Mouse (Mus musculus) kidney, postnatal 0 days (tissue): ENCODE data around the gene Rbm34. TPM values are rescaled to one million over a fixed set of nuclear protein-coding genes. Genes with fewer than 3 reads are reported as not detected.

ENCODE experiments used
- ATAC-seq: fragments of 200-750 bp; cut with Nextera tagmentation; replicated peaks from 2 replicates; pipeline ENCODE4 v1.8.0; 2017; ENCODE audit warnings: low read depth, moderate number of reproducible peaks, moderate TSS enrichment, moderate library complexity; ENCODE audit not compliant: low FRiP score
- DNase-seq: peaks from one replicate; pipeline ENCODE4 v3.0.0-alpha.2; 2016; ENCODE audit warnings: low spot score
- H3K27ac ChIP-seq: fragments of 300-500 bp; sonication (generic); 2 replicates; pipeline ENCODE4 v1.5.1; 2014; ENCODE audit warnings: mild to moderate bottlenecking
- H3K27me3 ChIP-seq: fragments of 300-500 bp; sonication (generic); 2 replicates; pipeline ENCODE4 v1.6.1; 2014; ENCODE audit warnings: low read length, mixed read lengths; ENCODE audit not compliant: insufficient read depth
- H3K36me3 ChIP-seq: fragments of 300-500 bp; sonication (generic); 2 replicates; pipeline ENCODE4 v1.6.1; 2014; ENCODE audit warnings: low read length, mixed read lengths; ENCODE audit not compliant: insufficient read depth
- H3K4me1 ChIP-seq: fragments of 300-500 bp; sonication (generic); replicated peaks from 2 replicates; pipeline ENCODE4 v1.6.1; 2014; ENCODE audit warnings: antibody characterized with exemption, low read length, mixed read lengths; ENCODE audit not compliant: insufficient read depth
- H3K4me2 ChIP-seq: fragments of 300-500 bp; sonication (generic); 2 replicates; pipeline ENCODE4 v1.6.1; 2014; ENCODE audit warnings: mild to moderate bottlenecking, low read length, moderate library complexity, mixed read lengths
- H3K4me3 ChIP-seq: fragments of 300-500 bp; sonication (generic); replicated peaks from 2 replicates; pipeline ENCODE4 v1.5.1; 2014; ENCODE audit warnings: low read depth, low read length
- H3K9ac ChIP-seq: fragments of 300-500 bp; sonication (generic); 2 replicates; pipeline ENCODE4 v1.6.1; 2014; ENCODE audit warnings: low read depth, low read length
- H3K9me3 ChIP-seq: fragments of 300-500 bp; sonication (generic); replicated peaks from 2 replicates; pipeline ENCODE4 v1.6.1; 2016; ENCODE audit warnings: low read length, inconsistent platforms, mixed read lengths
- CTCF ChIP-seq: IDR thresholded peaks from 2 replicates; pipeline ENCODE4 v1.5.1; 2016; ENCODE audit warnings: antibody characterized with exemption, low read depth, mild to moderate bottlenecking, moderate library complexity
- WGBS: fragments of 180-500 bp; shearing (Covaris S2); extraction: QIAGEN DNeasy Blood & Tissue Kit; methylation state at CpG from one replicate; pipeline ENCODE4 v1.1.7; 2014; 5-methylcytosine and 5-hydroxymethylcytosine counted together
- polyA plus RNA-seq: library from polyadenylated mRNA; unstranded; fragments of >200 nt; fragmentation: Nextera tagmentation; extraction: Ambion mirVana; gene quantifications from 2 replicates; pipeline ENCODE4 v1.2.1, GENCODE M21; 2015

The Rbm34 gene
- polyA plus RNA-seq, 1 experiment from 2014 or later, result 28.6 TPM

GRCm38 (mm10) chr8:126945730-126946163 lies 25.1 kb downstream of the Rbm34 start, which contains the start of gene Tomm20:
Gene Tomm20 (minus strand): TSS chr8:126945844.
- no peaks in the 10 kb centered on the region for H3K27me3 ChIP-seq
- peak within 1 kb of the TSS; percentile 91 for H3K9ac ChIP-seq
- DNase-seq, result peak; percentile 98
- peak within 1 kb of the TSS; percentile 97 for H3K27ac ChIP-seq
- TF ChIP-seq CTCF, result no peak
- no peaks in the 10 kb centered on the region for H3K9me3 ChIP-seq
- H3K4me3 ChIP-seq, result peak within 1 kb of the TSS; percentile 87
- peaks cover 16% of the 10 kb centered on the region for H3K36me3 ChIP-seq
- H3K4me2 ChIP-seq, result peak within 1 kb of the TSS; percentile 91
- peaks cover 7% of the 10 kb centered on the region; the same call in 1 of the 2 replicates for H3K4me1 ChIP-seq
- ATAC-seq, result peak; percentile 93
- under 1% methylated on average over 48 of the region's 48 CpGs for WGBS

- Histone ChIP-seq H3K9ac (peak overlapping the region; percentile 91), H3K27ac (peak overlapping the region; percentile 97), H3K9me3 (no peaks in the 10 kb centered on the region), H3K4me2 (peak overlapping the region; percentile 91), H3K36me3 (peaks cover 9% of the 10 kb centered on the region), H3K4me1 (peaks cover 7% of the 10 kb centered on the region; the same call in 1 of the 2 replicates), H3K4me3 (peak overlapping the region; percentile 87), H3K27me3 (no peaks in the 10 kb centered on the region)
- peak; percentile 75 for DNase-seq
- peak; percentile 75 for ATAC-seq
- no peak for TF ChIP-seq CTCF
- under 1% methylated on average over 46 of the region's 46 CpGs for WGBS
Observed at GRCm38 (mm10) chr8:126944781-126945691, 25.8 kb downstream of the Rbm34 start.

GRCm38 (mm10) chr8:126943565-126943964 lies 27.3 kb downstream of the Rbm34 start:
- peaks cover 7% of the 10 kb centered on the region; the same call in 1 of the 2 replicates for H3K4me1 ChIP-seq
- peak overlapping the region; percentile 91 for H3K4me2 ChIP-seq
- H3K9me3 ChIP-seq, result no peaks in the 10 kb centered on the region
- H3K27me3 ChIP-seq, result no peaks in the 10 kb centered on the region
- DNase-seq (no peak), ATAC-seq (no peak)
- WGBS, result 86% methylated on average over 7 of the region's 7 CpGs
- H3K4me3 ChIP-seq, result no peak overlapping the region; the same call in 1 of the 2 replicates
- H3K27ac ChIP-seq, result no peak overlapping the region
- TF ChIP-seq CTCF, result no peak
- no peak overlapping the region for H3K9ac ChIP-seq
- peaks cover 13% of the 10 kb centered on the region for H3K36me3 ChIP-seq

- Histone ChIP-seq H3K36me3 (peaks cover 49% of the 10 kb centered on the region), H3K9me3 (no peaks in the 10 kb centered on the region), H3K4me2 (no peak overlapping the region), H3K9ac (no peak overlapping the region), H3K4me3 (no peak overlapping the region), H3K27ac (no peak overlapping the region), H3K4me1 (no peaks in the 10 kb centered on the region; the same call in 1 of the 2 replicates), H3K27me3 (no peaks in the 10 kb centered on the region)
- ATAC-seq (no peak), DNase-seq (no peak)
- WGBS, result 91% methylated on average over 3 of the region's 3 CpGs
- TF ChIP-seq CTCF, result no peak
Observed at GRCm38 (mm10) chr8:126937337-126937736, 33.5 kb downstream of the Rbm34 start.

GRCm38 (mm10) chr8:126935932-126936331 lies 34.9 kb downstream of the Rbm34 start:
- peaks cover 51% of the 10 kb centered on the region for H3K36me3 ChIP-seq
- no peak overlapping the region for H3K27ac ChIP-seq
- no peaks in the 10 kb centered on the region for H3K9me3 ChIP-seq
- H3K4me2 ChIP-seq, result no peak overlapping the region
- ATAC-seq (no peak), DNase-seq (peak; percentile 47)
- TF ChIP-seq CTCF, result peak; percentile 77
- no peak overlapping the region for H3K4me3 ChIP-seq
- H3K4me1 ChIP-seq, result no peaks in the 10 kb centered on the region
- no peaks in the 10 kb centered on the region for H3K27me3 ChIP-seq
- H3K9ac ChIP-seq, result no peak overlapping the region

GRCm38 (mm10) chr8:126935387-126935786 lies 35.5 kb downstream of the Rbm34 start:
- ATAC-seq (no peak), DNase-seq (no peak)
- no peak overlapping the region for H3K4me3 ChIP-seq
- no peaks in the 10 kb centered on the region for H3K4me1 ChIP-seq
- peaks cover 51% of the 10 kb centered on the region for H3K36me3 ChIP-seq
- H3K9me3 ChIP-seq, result no peaks in the 10 kb centered on the region
- no peak for TF ChIP-seq CTCF
- H3K4me2 ChIP-seq, result no peak overlapping the region
- H3K27ac ChIP-seq, result no peak overlapping the region
- H3K27me3 ChIP-seq, result no peaks in the 10 kb centered on the region
- 92% methylated on average over 2 of the region's 2 CpGs for WGBS
- H3K9ac ChIP-seq, result no peak overlapping the region
